Mouse (Mus musculus) kidney, postnatal 0 days (tissue): Measurements from ENCODE around the gene Ccdc38. TPM values are rescaled to one million over a fixed set of nuclear protein-coding genes. Genes with fewer than 3 reads are reported as not detected.

ENCODE experiments used
- ATAC-seq: fragments of 200-750 bp; cut with Nextera tagmentation; replicated peaks from 2 replicates; pipeline ENCODE4 v1.8.0; 2017; ENCODE audit warnings: low read depth, moderate number of reproducible peaks, moderate TSS enrichment, moderate library complexity; ENCODE audit not compliant: low FRiP score
- DNase-seq: peaks from one replicate; pipeline ENCODE4 v3.0.0-alpha.2; 2016; ENCODE audit warnings: low spot score
- H3K27ac ChIP-seq: fragments of 300-500 bp; sonication (generic); 2 replicates; pipeline ENCODE4 v1.5.1; 2014; ENCODE audit warnings: mild to moderate bottlenecking
- H3K27me3 ChIP-seq: fragments of 300-500 bp; sonication (generic); 2 replicates; pipeline ENCODE4 v1.6.1; 2014; ENCODE audit warnings: low read length, mixed read lengths; ENCODE audit not compliant: insufficient read depth
- H3K36me3 ChIP-seq: fragments of 300-500 bp; sonication (generic); 2 replicates; pipeline ENCODE4 v1.6.1; 2014; ENCODE audit warnings: low read length, mixed read lengths; ENCODE audit not compliant: insufficient read depth
- H3K4me1 ChIP-seq: fragments of 300-500 bp; sonication (generic); replicated peaks from 2 replicates; pipeline ENCODE4 v1.6.1; 2014; ENCODE audit warnings: antibody characterized with exemption, low read length, mixed read lengths; ENCODE audit not compliant: insufficient read depth
- H3K4me2 ChIP-seq: fragments of 300-500 bp; sonication (generic); 2 replicates; pipeline ENCODE4 v1.6.1; 2014; ENCODE audit warnings: mild to moderate bottlenecking, low read length, moderate library complexity, mixed read lengths
- H3K4me3 ChIP-seq: fragments of 300-500 bp; sonication (generic); replicated peaks from 2 replicates; pipeline ENCODE4 v1.5.1; 2014; ENCODE audit warnings: low read depth, low read length
- H3K9ac ChIP-seq: fragments of 300-500 bp; sonication (generic); 2 replicates; pipeline ENCODE4 v1.6.1; 2014; ENCODE audit warnings: low read depth, low read length
- H3K9me3 ChIP-seq: fragments of 300-500 bp; sonication (generic); replicated peaks from 2 replicates; pipeline ENCODE4 v1.6.1; 2016; ENCODE audit warnings: low read length, inconsistent platforms, mixed read lengths
- CTCF ChIP-seq: IDR thresholded peaks from 2 replicates; pipeline ENCODE4 v1.5.1; 2016; ENCODE audit warnings: antibody characterized with exemption, low read depth, mild to moderate bottlenecking, moderate library complexity
- WGBS: fragments of 180-500 bp; shearing (Covaris S2); extraction: QIAGEN DNeasy Blood & Tissue Kit; methylation state at CpG from one replicate; pipeline ENCODE4 v1.1.7; 2014; 5-methylcytosine and 5-hydroxymethylcytosine counted together
- polyA plus RNA-seq: library from polyadenylated mRNA; unstranded; fragments of >200 nt; fragmentation: Nextera tagmentation; extraction: Ambion mirVana; gene quantifications from 2 replicates; pipeline ENCODE4 v1.2.1, GENCODE M21; 2015

Gene Ccdc38
- polyA plus RNA-seq, 1 experiment from 2014 or later, result 0.26 TPM

- Histone ChIP-seq H3K9ac (no peak overlapping the region), H3K36me3 (no peaks in the 10 kb centered on the region), H3K4me1 (no peaks in the 10 kb centered on the region), H3K4me2 (no peak overlapping the region), H3K4me3 (no peak overlapping the region), H3K27me3 (no peaks in the 10 kb centered on the region), H3K27ac (no peak overlapping the region), H3K9me3 (no peaks in the 10 kb centered on the region)
- ATAC-seq (peak; percentile 57), DNase-seq (no peak)
- WGBS, result 47% methylated on average over 9 of the region's 9 CpGs
- no peak for TF ChIP-seq CTCF
These were observed 19.4 kb downstream of the Ccdc38 start for GRCm38 (mm10) chr10:93559786-93560185.

GRCm38 (mm10) chr10:93564518-93565090, 24.2 kb downstream of the Ccdc38 start:
- no peak overlapping the region for H3K4me3 ChIP-seq
- WGBS, result 85% methylated on average over 14 of the region's 14 CpGs
- H3K4me2 ChIP-seq, result no peak overlapping the region
- no peaks in the 10 kb centered on the region for H3K4me1 ChIP-seq
- DNase-seq, result no peak
- no peak overlapping the region for H3K9ac ChIP-seq
- ATAC-seq, result no peak
- H3K36me3 ChIP-seq, result no peaks in the 10 kb centered on the region
- H3K27me3 ChIP-seq, result no peaks in the 10 kb centered on the region
- H3K27ac ChIP-seq, result no peak overlapping the region
- no peaks in the 10 kb centered on the region for H3K9me3 ChIP-seq
- TF ChIP-seq CTCF, result no peak

GRCm38 (mm10) chr10:93567066-93567465, 26.6 kb downstream of the Ccdc38 start:
- no peak for TF ChIP-seq CTCF
- H3K9me3 ChIP-seq, result no peaks in the 10 kb centered on the region
- H3K27ac ChIP-seq, result no peak overlapping the region
- H3K9ac ChIP-seq, result no peak overlapping the region
- 89% methylated on average over 10 of the region's 10 CpGs for WGBS
- H3K4me1 ChIP-seq, result no peaks in the 10 kb centered on the region
- no peaks in the 10 kb centered on the region for H3K27me3 ChIP-seq
- no peak overlapping the region for H3K4me3 ChIP-seq
- ATAC-seq (no peak), DNase-seq (no peak)
- H3K36me3 ChIP-seq, result no peaks in the 10 kb centered on the region
- no peak overlapping the region for H3K4me2 ChIP-seq

- Histone ChIP-seq H3K36me3 (no peaks in the 10 kb centered on the region), H3K27me3 (no peaks in the 10 kb centered on the region), H3K27ac (no peak overlapping the region), H3K9ac (no peak overlapping the region), H3K4me1 (no peaks in the 10 kb centered on the region), H3K4me2 (no peak overlapping the region), H3K9me3 (no peaks in the 10 kb centered on the region), H3K4me3 (no peak overlapping the region)
- peak; percentile 32; the same call in 1 of the 2 replicates for TF ChIP-seq CTCF
- ATAC-seq, result no peak
- no peak for DNase-seq
- WGBS, result 90% methylated on average over 11 of the region's 11 CpGs
These were observed 27.6 kb downstream of the Ccdc38 start for GRCm38 (mm10) chr10:93567841-93568566.

- Histone ChIP-seq H3K9ac (no peak overlapping the region), H3K36me3 (no peaks in the 10 kb centered on the region), H3K27me3 (no peaks in the 10 kb centered on the region), H3K4me2 (no peak overlapping the region), H3K9me3 (no peaks in the 10 kb centered on the region), H3K27ac (no peak overlapping the region), H3K4me1 (no peaks in the 10 kb centered on the region), H3K4me3 (no peak overlapping the region)
- no peak for TF ChIP-seq CTCF
- DNase-seq (no peak), ATAC-seq (no peak)
- WGBS, result 86% methylated on average over 6 of the region's 6 CpGs
These were observed 28.2 kb downstream of the Ccdc38 start for GRCm38 (mm10) chr10:93568671-93569070.

GRCm38 (mm10) chr10:93572209-93572608, 31.8 kb downstream of the Ccdc38 start:
- ATAC-seq (no peak), DNase-seq (no peak)
- WGBS, result 69% methylated on average over 2 of the region's 2 CpGs
- H3K4me3 ChIP-seq, result no peak overlapping the region
- H3K27me3 ChIP-seq, result no peaks in the 10 kb centered on the region
- no peak overlapping the region for H3K4me2 ChIP-seq
- no peaks in the 10 kb centered on the region for H3K4me1 ChIP-seq
- no peaks in the 10 kb centered on the region for H3K9me3 ChIP-seq
- H3K27ac ChIP-seq, result no peak overlapping the region
- no peaks in the 10 kb centered on the region for H3K36me3 ChIP-seq
- no peak overlapping the region for H3K9ac ChIP-seq
- TF ChIP-seq CTCF, result no peak
